Mouse (Mus musculus): ENCODE results near the gene Gas2l2.

Gene Gas2l2

GRCm38 (mm10) chr11:83397626-83398025 lies 31.6 kb downstream of the Gas2l2 start:
- no peak for DNase-seq (ENCODE audit: low spot score in 2 of 2)

GRCm38 (mm10) chr11:83394802-83395439 lies 34.3 kb downstream of the Gas2l2 start:
- DNase-seq (ENCODE audit: low spot score in 2 of 2) = no peak

- no peak for DNase-seq (ENCODE audit: low spot score in 2 of 2)
Observed at GRCm38 (mm10) chr11:83393062-83393461, 36.2 kb downstream of the Gas2l2 start.

- no peak for DNase-seq (ENCODE audit: low spot score in 2 of 2)
Observed at GRCm38 (mm10) chr11:83383532-83383887, 45.7 kb downstream of the Gas2l2 start.

GRCm38 (mm10) chr11:83382876-83383531 lies 46.3 kb downstream of the Gas2l2 start:
- DNase-seq (ENCODE audit: low spot score in 2 of 2) = no peak

GRCm38 (mm10) chr11:83379745-83380341 lies 49.4 kb downstream of the Gas2l2 start:
- no peak for DNase-seq (ENCODE audit: low spot score in 2 of 2)

Measured in frontal cortex, postnatal 10 days (tissue).